Mouse (Mus musculus) CD4-positive, CD25-positive, alpha-beta regulatory T cell, adult 9 weeks (primary cell): Measurements from ENCODE around the gene Fam205a1. TPM values are rescaled to one million over a fixed set of nuclear protein-coding genes. Genes with fewer than 3 reads are reported as not detected.

Experiments used
- polyA plus RNA-seq: library from polyadenylated mRNA; unstranded; fragments of 100-300 nt; shearing (Covaris generic); gene quantifications from one replicate; pipeline ENCODE4 v1.2.1, GENCODE M21; 2017

The Fam205a1 gene
- polyA plus RNA-seq: not detected

DNA sequence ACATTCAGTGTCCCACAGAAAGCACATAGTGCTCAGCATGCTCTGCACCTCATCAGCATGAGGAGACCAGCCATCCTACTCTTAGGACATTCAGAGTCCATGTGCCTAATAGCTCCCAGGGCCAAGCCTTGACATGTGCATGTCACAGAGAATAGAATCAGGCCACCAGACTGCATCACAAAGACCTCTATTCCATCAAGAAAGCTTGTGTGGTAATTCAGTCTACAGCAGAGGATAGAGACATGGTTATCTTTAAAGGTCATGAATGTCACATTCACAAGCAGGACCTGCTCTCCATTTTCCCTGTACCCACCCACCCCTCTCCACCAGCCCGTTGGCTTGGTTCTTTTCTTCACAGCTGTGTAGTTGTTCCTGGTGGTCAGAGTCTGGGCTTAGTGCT lies at the start of gene Fam205a1:
Gene Fam205a1, minus strand, starts transcription at position 101 of the 400 bp plus-strand sequence.

DNA sequence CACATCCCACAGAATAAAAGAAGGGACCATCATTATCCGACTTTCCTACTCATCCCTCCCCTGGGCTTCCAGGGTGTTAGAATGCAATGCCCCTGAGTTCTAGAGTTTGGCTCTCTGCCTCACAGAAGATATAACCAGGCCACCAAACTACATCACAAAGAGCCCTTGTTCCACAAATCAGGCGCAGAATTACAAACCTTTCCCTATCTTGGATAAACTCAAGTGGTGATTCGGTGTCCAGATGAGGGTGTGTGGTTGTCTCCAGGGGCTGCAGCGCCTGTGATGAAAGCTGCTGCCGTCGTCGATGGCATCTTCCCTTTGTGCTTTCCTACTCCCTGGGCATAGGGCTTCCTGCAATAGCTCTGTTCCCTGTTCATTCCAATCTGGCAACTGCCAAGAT lies 20.4 kb upstream of the Fam205a1 start, which contains the start of gene Fam205c:
Gene Fam205c, minus strand, starts transcription at position 101 of the 400 bp plus-strand sequence.

DNA sequence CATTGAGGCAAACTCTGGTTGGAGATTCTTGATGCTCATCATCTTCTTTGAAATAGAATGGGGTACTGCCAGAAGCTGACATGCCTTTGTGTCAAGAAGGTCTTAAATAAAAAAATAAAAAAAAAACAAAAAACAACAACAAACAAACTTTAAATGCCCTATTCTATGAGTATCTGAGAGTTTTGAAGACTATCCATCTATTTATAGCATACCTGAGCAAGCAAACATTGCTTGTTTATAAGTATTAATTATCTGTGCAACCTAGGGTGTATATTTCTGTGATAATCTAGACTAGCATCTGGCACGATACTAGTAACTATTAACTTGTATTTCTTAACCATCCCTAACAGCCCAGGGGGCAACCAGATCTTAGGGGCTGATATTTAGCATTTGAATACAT lies 3.0 kb upstream of the Fam205a1 start, which contains the start of gene Gm12394:
Gene Gm12394, minus strand, starts transcription at position 101 of the 400 bp plus-strand sequence.

Other genes starting within 250 kb of the Fam205a1 start
- gene Gm10591, start 241.7 kb downstream of the Fam205a1 start, polyA plus RNA-seq: not detected
- not detected for gene Gm2564, start 224.2 kb downstream of the Fam205a1 start, polyA plus RNA-seq
- not detected for gene Ccl27b, start 198.6 kb downstream of the Fam205a1 start, polyA plus RNA-seq
- not detected for gene Il11ra2, start 192.0 kb downstream of the Fam205a1 start, polyA plus RNA-seq
- gene 4930578G10Rik, start 118.3 kb downstream of the Fam205a1 start, polyA plus RNA-seq: not detected
- not detected for gene Ccl19, start 97.3 kb downstream of the Fam205a1 start, polyA plus RNA-seq
- not detected for gene Ccl21a, start 79.9 kb downstream of the Fam205a1 start, polyA plus RNA-seq
- gene Gm12394, start 2.9 kb upstream of the Fam205a1 start, polyA plus RNA-seq: not detected
- gene Fam205c, start 20.3 kb upstream of the Fam205a1 start, polyA plus RNA-seq: not detected
- 0.12 TPM for gene Phf24, start 62.8 kb upstream of the Fam205a1 start, polyA plus RNA-seq
- gene Dnajb5, start 95.9 kb upstream of the Fam205a1 start, polyA plus RNA-seq: 12.0 TPM
- not detected for gene 1700022I11Rik, start 115.7 kb upstream of the Fam205a1 start, polyA plus RNA-seq
- gene Vcp, start 146.6 kb upstream of the Fam205a1 start, polyA plus RNA-seq: 405 TPM
- gene Fancg, start 156.6 kb upstream of the Fam205a1 start, polyA plus RNA-seq: 28.8 TPM
- 47.4 TPM for gene Pigo, start 171.9 kb upstream of the Fam205a1 start, polyA plus RNA-seq
- 148 TPM for gene Stoml2, start 177.8 kb upstream of the Fam205a1 start, polyA plus RNA-seq
- 10.7 TPM for gene Fam214b, start 192.3 kb upstream of the Fam205a1 start, polyA plus RNA-seq
- 0.22 TPM for gene Unc13b, start 205.1 kb upstream of the Fam205a1 start, polyA plus RNA-seq